Mouse (Mus musculus): ENCODE results near the gene Smyd3. TPM values are rescaled to one million over a fixed set of nuclear protein-coding genes. Genes with fewer than 3 reads are reported as not detected.

Gene Smyd3
- total RNA-seq, 2 experiments from 2014 or later, result 34.0 to 39.8 TPM

GRCm38 (mm10) chr1:179087033-179087998 is 430.5 kb downstream of the Smyd3 start:
- DNase-seq, result peak; percentile 24
- intact Hi-C loops (cut with DNase I), result no loop called here

- intact Hi-C loops (cut with DNase I), result no loop called here
- peak; percentile 27 for DNase-seq
Measured at GRCm38 (mm10) chr1:179086208-179086607, 431.6 kb downstream of the Smyd3 start.

GRCm38 (mm10) chr1:179083098-179083497 is 434.7 kb downstream of the Smyd3 start:
- intact Hi-C loops (cut with DNase I), result no loop called here
- no peak for DNase-seq

- intact Hi-C loops (cut with DNase I), result no loop called here
- no peak for DNase-seq
Measured at GRCm38 (mm10) chr1:179073846-179074245, 444.0 kb downstream of the Smyd3 start.

- DNase-seq, result no peak
Measured at GRCm38 (mm10) chr1:179072935-179073654, 444.7 kb downstream of the Smyd3 start.

GRCm38 (mm10) chr1:179072406-179072805 is 445.4 kb downstream of the Smyd3 start:
- DNase-seq, result no peak
- intact Hi-C loops (cut with DNase I), result no loop called here

More at GRCm38 (mm10) chr1:179072935-179073654, 444.7 kb downstream of the Smyd3 start:
- intact Hi-C loops (cut with DNase I), result no loop called here

GRCm38 (mm10) chr1:179068990-179069389 is 448.9 kb downstream of the Smyd3 start:
- DNase-seq, result no peak
- intact Hi-C loops (cut with DNase I), result no loop called here

GRCm38 (mm10) chr1:179065294-179065601 is 452.6 kb downstream of the Smyd3 start:
- intact Hi-C loops (cut with DNase I), result no loop called here
- DNase-seq, result no peak

GRCm38 (mm10) chr1:179064601-179065293 is 453.1 kb downstream of the Smyd3 start:
- DNase-seq, result peak; percentile 39
- intact Hi-C loops (cut with DNase I), result no loop called here

GRCm38 (mm10) chr1:179061759-179062168 is 456.1 kb downstream of the Smyd3 start:
- intact Hi-C loops (cut with DNase I), result no loop called here
- DNase-seq, result peak; percentile 84

- intact Hi-C loops (cut with DNase I), result no loop called here
- DNase-seq, result no peak
Measured at GRCm38 (mm10) chr1:179061053-179061452, 456.8 kb downstream of the Smyd3 start.

- intact Hi-C loops (cut with DNase I), result no loop called here
- no peak for DNase-seq
Measured at GRCm38 (mm10) chr1:179060113-179060955, 457.5 kb downstream of the Smyd3 start.

- intact Hi-C loops (cut with DNase I), result no loop called here
- DNase-seq, result no peak
Measured at GRCm38 (mm10) chr1:179059286-179060112, 458.3 kb downstream of the Smyd3 start.

GRCm38 (mm10) chr1:179058675-179059074 is 459.2 kb downstream of the Smyd3 start:
- intact Hi-C loops (cut with DNase I), result no loop called here

GRCm38 (mm10) chr1:179055760-179056159 is 462.1 kb downstream of the Smyd3 start:
- no peak for DNase-seq
- intact Hi-C loops (cut with DNase I), result no loop called here

More at GRCm38 (mm10) chr1:179058675-179059074, 459.2 kb downstream of the Smyd3 start:
- DNase-seq, result no peak

- no peak for DNase-seq
- intact Hi-C loops (cut with DNase I), result no loop called here
Measured at GRCm38 (mm10) chr1:179054385-179055116, 463.3 kb downstream of the Smyd3 start.

- intact Hi-C loops (cut with DNase I), result no loop called here
- no peak for DNase-seq
Measured at GRCm38 (mm10) chr1:179052545-179053180, 465.2 kb downstream of the Smyd3 start.

- intact Hi-C loops (cut with DNase I), result no loop called here
- no peak for DNase-seq
Measured at GRCm38 (mm10) chr1:179047931-179048596, 469.8 kb downstream of the Smyd3 start.
